Mouse (Mus musculus) liver, adult 2 months (tissue): ENCODE results near the gene Cerk. TPM values are rescaled to one million over a fixed set of nuclear protein-coding genes. Genes with fewer than 3 reads are reported as not detected.

ENCODE experiments used
- DNase-seq: peaks from one replicate; pipeline ENCODE4 v3.0.0-alpha.2; 2011; ENCODE audit warnings: low read depth, low spot score; ENCODE audit errors: extremely low read depth
- H3K27ac ChIP-seq: fragments of 200-500 bp; replicated peaks from 2 replicates; pipeline ENCODE4 v1.5.1; 2012; ENCODE audit warnings: low read depth, mild to moderate bottlenecking, control low read depth, inconsistent platforms, low read length; ENCODE audit not compliant: insufficient read depth
- H3K27me3 ChIP-seq: fragments of 200-500 bp; 2 replicates; pipeline ENCODE4 v1.6.1; 2012; ENCODE audit warnings: mild to moderate bottlenecking, moderate library complexity, low read length, inconsistent platforms; ENCODE audit not compliant: control insufficient read depth, insufficient read depth
- H3K36me3 ChIP-seq: fragments of 200-500 bp; 2 replicates; pipeline ENCODE4 v1.6.1; 2012; ENCODE audit warnings: low read length, inconsistent platforms; ENCODE audit not compliant: control insufficient read depth, insufficient read depth
- H3K4me1 ChIP-seq: fragments of 200-500 bp; 2 replicates; pipeline ENCODE4 v1.6.1; 2011; ENCODE audit warnings: low read length; ENCODE audit not compliant: control insufficient read depth, insufficient read depth
- H3K4me3 ChIP-seq: fragments of 200-500 bp; 2 replicates; pipeline ENCODE4 v1.5.1; 2011; ENCODE audit warnings: low read depth, mild to moderate bottlenecking, control low read depth, low read length, moderate library complexity; ENCODE audit not compliant: insufficient read depth
- H3K79me2 ChIP-seq: fragments of 200-500 bp; 2 replicates; pipeline ENCODE4 v1.6.1; 2012; ENCODE audit warnings: inconsistent platforms, mild to moderate bottlenecking, low read length, moderate library complexity; ENCODE audit not compliant: control insufficient read depth, insufficient read depth
- H3K9ac ChIP-seq: fragments of 200-500 bp; 2 replicates; pipeline ENCODE4 v1.6.1; 2012; ENCODE audit warnings: low read depth, mild to moderate bottlenecking, control low read depth, inconsistent platforms, low read length
- CTCF ChIP-seq: fragments of 200-500 bp; IDR thresholded peaks from 2 replicates; pipeline ENCODE4 v1.5.1; 2011; ENCODE audit warnings: low read depth, low read length, control low read depth
- POLR2A ChIP-seq: fragments of 200-500 bp; IDR thresholded peaks from 2 replicates; pipeline ENCODE4 v1.6.1; 2011; ENCODE audit warnings: low read length, control low read depth; ENCODE audit not compliant: insufficient read depth; ENCODE audit errors: extremely low read depth
- WGBS: fragments of 180-500 bp; shearing (Covaris S2); methylation state at CpG from one replicate; pipeline ENCODE4 v1.1.7; 2018; 5-methylcytosine and 5-hydroxymethylcytosine counted together
- polyA plus RNA-seq: library from polyadenylated mRNA; depleted of rRNA; stranded (reverse); fragments of >200 nt; gene quantifications from 2 replicates; pipeline ENCODE4 v1.2.3, GENCODE M21; 2012
- total RNA-seq: library from RNA; depleted of rRNA; stranded (reverse); fragments of >200 nt; gene quantifications from 2 replicates; pipeline ENCODE4 v1.2.3, GENCODE M21; 2014

Gene Cerk
- total and polyA plus RNA-seq, 2 experiments = 2.7 to 3.0 TPM

GRCm38 (mm10) chr15:86176166-86176565 lies 9.8 kb downstream of the Cerk start:
- H3K79me2 ChIP-seq = no peaks in the 10 kb centered on the region
- no peak overlapping the region for H3K9ac ChIP-seq
- H3K27me3 ChIP-seq = no peaks in the 10 kb centered on the region
- WGBS = 55% methylated on average over 10 of the region's 10 CpGs
- no peak for TF ChIP-seq POLR2A
- no peak for TF ChIP-seq CTCF
- H3K4me1 ChIP-seq = peaks cover 24% of the 10 kb centered on the region
- H3K4me3 ChIP-seq = no peak overlapping the region
- peak; percentile 68 for DNase-seq
- no peak overlapping the region for H3K27ac ChIP-seq
- H3K36me3 ChIP-seq = no peaks in the 10 kb centered on the region

- H3K27ac ChIP-seq = peak overlapping the region; percentile 52; the same call in 1 of the 2 replicates
- no peak for TF ChIP-seq POLR2A
- TF ChIP-seq CTCF = no peak
- DNase-seq = peak; percentile 95
- no peaks in the 10 kb centered on the region for H3K79me2 ChIP-seq
- H3K4me1 ChIP-seq = peaks cover 24% of the 10 kb centered on the region
- no peaks in the 10 kb centered on the region for H3K36me3 ChIP-seq
- no peak overlapping the region for H3K4me3 ChIP-seq
- WGBS = 20% methylated on average over 3 of the region's 3 CpGs
- H3K9ac ChIP-seq = no peak overlapping the region
- no peaks in the 10 kb centered on the region for H3K27me3 ChIP-seq
Measured at GRCm38 (mm10) chr15:86175253-86176050, 10.5 kb downstream of the Cerk start.

- WGBS = 48% methylated on average over 16 of the region's 16 CpGs
Measured at GRCm38 (mm10) chr15:86173136-86173985, 12.6 kb downstream of the Cerk start.

GRCm38 (mm10) chr15:86172526-86172925 lies 13.4 kb downstream of the Cerk start:
- Histone ChIP-seq H3K79me2 (no peaks in the 10 kb centered on the region), H3K27ac (no peak overlapping the region), H3K36me3 (no peaks in the 10 kb centered on the region), H3K27me3 (no peaks in the 10 kb centered on the region), H3K9ac (no peak overlapping the region), H3K4me1 (peaks cover 24% of the 10 kb centered on the region), H3K4me3 (no peak overlapping the region)
- TF ChIP-seq CTCF (no peak), POLR2A (no peak)
- 48% methylated on average over 5 of the region's 6 CpGs for WGBS
- DNase-seq = no peak

More at GRCm38 (mm10) chr15:86173136-86173985, 12.6 kb downstream of the Cerk start:
- Histone ChIP-seq H3K36me3 (no peaks in the 10 kb centered on the region), H3K9ac (no peak overlapping the region), H3K27ac (no peak overlapping the region), H3K79me2 (no peaks in the 10 kb centered on the region), H3K27me3 (no peaks in the 10 kb centered on the region), H3K4me3 (no peak overlapping the region), H3K4me1 (peaks cover 24% of the 10 kb centered on the region)
- DNase-seq = no peak
- TF ChIP-seq POLR2A = no peak
- no peak for TF ChIP-seq CTCF

GRCm38 (mm10) chr15:86172124-86172523 lies 13.8 kb downstream of the Cerk start:
- H3K9ac ChIP-seq = no peak overlapping the region
- H3K4me1 ChIP-seq = peaks cover 22% of the 10 kb centered on the region
- DNase-seq = peak; percentile 74
- no peak for TF ChIP-seq CTCF
- TF ChIP-seq POLR2A = no peak
- no peaks in the 10 kb centered on the region for H3K36me3 ChIP-seq
- 14% methylated on average over 3 of the region's 3 CpGs for WGBS
- H3K27me3 ChIP-seq = no peaks in the 10 kb centered on the region
- no peak overlapping the region for H3K27ac ChIP-seq
- no peak overlapping the region for H3K4me3 ChIP-seq
- no peaks in the 10 kb centered on the region; the same call in 1 of the 2 replicates for H3K79me2 ChIP-seq
